Comparison of ENCODE assay signal across 21 mouse cellular contexts in the genomic region with DNA sequence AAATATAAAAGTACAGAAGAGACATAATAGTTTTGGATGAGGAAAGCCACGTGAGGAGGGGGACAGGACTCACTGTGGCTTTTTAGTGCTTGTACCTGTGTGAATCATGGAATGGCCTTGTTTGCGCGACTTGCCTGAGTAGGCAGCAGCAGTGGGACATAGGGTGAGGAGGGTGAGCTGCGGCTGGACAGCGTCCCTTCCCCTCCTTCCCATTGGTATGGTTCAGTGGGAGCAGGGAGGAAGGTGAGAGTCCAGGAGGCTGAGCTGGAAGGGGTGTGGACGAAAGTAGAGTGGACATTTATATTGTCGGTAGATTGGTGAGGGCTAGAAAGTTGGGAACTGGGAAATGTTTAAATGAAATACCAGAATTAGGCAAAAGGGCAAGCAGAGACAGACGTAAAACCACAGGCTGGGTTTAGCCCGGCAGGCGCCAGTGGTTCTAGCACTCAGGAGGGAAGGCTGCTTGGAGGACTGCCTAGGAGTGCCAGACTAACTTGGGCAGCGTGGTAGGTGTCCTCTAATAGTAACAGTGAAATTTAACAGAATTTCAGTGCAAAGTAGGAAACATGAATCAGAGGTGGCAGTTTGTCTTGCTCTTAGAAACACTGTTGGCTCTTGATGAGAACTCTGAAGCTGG. TPM values are rescaled to one million over a fixed set of nuclear protein-coding genes. Genes with fewer than 3 reads are reported as not detected.
A peak's percentile ranks its signal among the peaks of the same experiment; 100 is the strongest.
DNase-seq lines count a peak whose midpoint lies in the region; ATAC-seq and TF ChIP-seq lines count a peak whose summit lies in the region.
"Had no signal": no experiment of that assay in that cellular context is flagged by ENCODE, and none has a peak within 500 bp of the region (broad histone marks: within the 10 kb centered on the region; RNA-seq: fewer than 3 reads in every experiment).

No protein-coding gene starts in this region.

- DNase-seq in heart, adult 11 months = peak; percentile 83
- DNase-seq in kidney, postnatal 0 days (ENCODE audit: low spot score) = peak; percentile 10
- no peak for DNase-seq in kidney, adult 11 months
- DNase-seq in 416B (ENCODE audit: low read depth) = peak; percentile 29
- DNase-seq in adipocyte (ENCODE audit: low spot score) = peak; percentile 47
- DNase-seq in thymus, postnatal 36 days = no peak
- DNase-seq: cerebellum, adult 8-10 months; gastrocnemius, postnatal 10 days; kidney, adult 9 months; thymus, adult 18-20 months; thymus, postnatal 4 days had no signal

- 79% methylated on average over 11 of the region's 11 CpGs for WGBS in heart, embryonic 11.5 days (ENCODE audit: insufficient replicate concordance)
- WGBS in kidney, postnatal 0 days = 80% methylated on average over 11 of the region's 11 CpGs

- no peak overlapping the region for H3K27ac ChIP-seq in heart, embryonic 11.5 days (ENCODE audit: low read depth, low read length)
- no peak overlapping the region for H3K27ac ChIP-seq in kidney, postnatal 0 days
- H3K27ac ChIP-seq: forebrain, embryonic 13.5 days; hindbrain, embryonic 13.5 days; left cerebral cortex, adult 2 months; macrophage; stomach, embryonic 15.5 days had no signal

- no peak for ATAC-seq in heart, embryonic 11.5 days (replicated peaks; ENCODE audit: insufficient number of reproducible peaks, low FRiP score, low TSS enrichment)
- no peak for ATAC-seq in kidney, postnatal 0 days (replicated peaks; ENCODE audit: low FRiP score, low read depth)
- ATAC-seq: activated CD4-positive, CD25-positive, alpha-beta regulatory T cell, adult 4 months; forebrain, embryonic 13.5 days; inflammation-experienced regulatory T-cells, adult 6 months; lung, postnatal 0 days had no signal

- H3K9me3 ChIP-seq in heart, embryonic 11.5 days (replicated peaks; ENCODE audit: control insufficient read depth, low read length) = no peaks in the 10 kb centered on the region
- no peaks in the 10 kb centered on the region for H3K9me3 ChIP-seq in kidney, postnatal 0 days (replicated peaks; ENCODE audit: low read length)
- H3K9me3 ChIP-seq: forebrain, embryonic 13.5 days; hindbrain, embryonic 13.5 days; stomach, embryonic 15.5 days had no signal

- H3K4me1 ChIP-seq in heart, embryonic 11.5 days (ENCODE audit: control insufficient read depth, insufficient read depth, low read length) = no peaks in the 10 kb centered on the region
- H3K4me1 ChIP-seq in kidney, postnatal 0 days (replicated peaks; ENCODE audit: insufficient read depth, low read length) = no peaks in the 10 kb centered on the region
- H3K4me1 ChIP-seq: forebrain, embryonic 13.5 days; hindbrain, embryonic 13.5 days had no signal

- no peak for TF ChIP-seq CTCF in kidney, postnatal 0 days (IDR thresholded peaks at IDR 0.05; ENCODE audit: low read depth)

- no peak overlapping the region; the same call in 1 of the 2 replicates for H3K9ac ChIP-seq in heart, embryonic 11.5 days (ENCODE audit: low read depth, low read length)
- no peak overlapping the region for H3K9ac ChIP-seq in kidney, postnatal 0 days (ENCODE audit: low read depth, low read length)
- H3K9ac ChIP-seq: forebrain, embryonic 13.5 days; hindbrain, embryonic 13.5 days; stomach, embryonic 15.5 days had no signal

- H3K36me3 ChIP-seq in heart, embryonic 11.5 days (ENCODE audit: control insufficient read depth, insufficient read depth, low read length) = peaks cover 7% of the 10 kb centered on the region
- H3K36me3 ChIP-seq in kidney, postnatal 0 days (ENCODE audit: insufficient read depth, low read length) = peaks cover 9% of the 10 kb centered on the region

- H3K4me3 ChIP-seq in heart, embryonic 11.5 days (ENCODE audit: low read depth, low read length) = no peak overlapping the region
- no peak overlapping the region for H3K4me3 ChIP-seq in kidney, postnatal 0 days (replicated peaks; ENCODE audit: low read depth, low read length)
- H3K4me3 ChIP-seq: forebrain, embryonic 13.5 days; hindbrain, embryonic 13.5 days; left cerebral cortex, adult 2 months; stomach, embryonic 15.5 days had no signal

- H3K27me3 ChIP-seq in heart, embryonic 11.5 days (ENCODE audit: control insufficient read depth, insufficient read depth, low read length) = no peaks in the 10 kb centered on the region
- H3K27me3 ChIP-seq in kidney, postnatal 0 days (ENCODE audit: insufficient read depth, low read length) = no peaks in the 10 kb centered on the region
- H3K27me3 ChIP-seq: forebrain, embryonic 13.5 days; hindbrain, embryonic 13.5 days; stomach, embryonic 15.5 days had no signal

- H3K4me2 ChIP-seq in heart, embryonic 11.5 days = no peak overlapping the region
- H3K4me2 ChIP-seq in kidney, postnatal 0 days (ENCODE audit: low read length) = no peak overlapping the region
- H3K4me2 ChIP-seq: forebrain, embryonic 13.5 days; hindbrain, embryonic 13.5 days; midbrain, embryonic 11.5 days; stomach, embryonic 15.5 days had no signal

RNA-seq across cellular contexts. Expression of a gene that starts 10.0 kb away (rescaled TPM):
- 65.2 and 68.7 TPM in 2 replicates for polyA plus RNA-seq in heart, embryonic 11.5 days (2014; fragmentation: Nextera tagmentation; extraction: Ambion mirVana)
- polyA plus RNA-seq in kidney, postnatal 0 days (2015; fragmentation: Nextera tagmentation; extraction: Ambion mirVana) = 46.4 and 48.1 TPM in 2 replicates

RNA-seq across cellular contexts. Expression of a gene that starts 35.1 kb away (rescaled TPM):
- polyA plus RNA-seq in heart, embryonic 11.5 days (2014; fragmentation: Nextera tagmentation; extraction: Ambion mirVana) = 6.1 and 8.3 TPM in 2 replicates
- polyA plus RNA-seq in kidney, postnatal 0 days (2015; fragmentation: Nextera tagmentation; extraction: Ambion mirVana) = 11.8 and 12.9 TPM in 2 replicates

Comparison
In these comparisons a context has a peak if more than half of its experiments do, and no peak if none do; other contexts are left out.
1. DNase-seq: peak in heart, adult 11 months (single experiment), kidney, postnatal 0 days (single experiment), 416B (single experiment) and adipocyte (single experiment); none in kidney, adult 11 months (single experiment) and thymus, postnatal 36 days (0 of 2).